Mouse (Mus musculus) neural tube, embryonic 13.5 days (tissue): ENCODE results near the gene AC124502.3. TPM values are rescaled to one million over a fixed set of nuclear protein-coding genes. Genes with fewer than 3 reads are reported as not detected.
A peak's percentile ranks its signal among the peaks of the same experiment; 100 is the strongest.

Experiments used
- ATAC-seq: fragments of 200-750 bp; cut with Nextera tagmentation; 2 replicates; pipeline ENCODE4 v1.8.0; 2017; ENCODE audit warnings: low read depth, mild to moderate bottlenecking, moderate TSS enrichment, moderate library complexity
- H3K27ac ChIP-seq: fragments of 300-500 bp; sonication (generic); replicated peaks from 2 replicates; pipeline ENCODE4 v1.5.1; 2015; ENCODE audit warnings: moderate library complexity, mild to moderate bottlenecking, inconsistent platforms
- H3K27me3 ChIP-seq: fragments of 300-500 bp; sonication (generic); 2 replicates; pipeline ENCODE4 v1.6.1; 2015; ENCODE audit warnings: mild to moderate bottlenecking, inconsistent platforms
- H3K36me3 ChIP-seq: fragments of 300-500 bp; sonication (generic); 2 replicates; pipeline ENCODE4 v1.6.1; 2015; ENCODE audit warnings: mild to moderate bottlenecking, inconsistent platforms
- H3K4me1 ChIP-seq: fragments of 300-500 bp; sonication (generic); replicated peaks from 2 replicates; pipeline ENCODE4 v1.6.1; 2015; ENCODE audit warnings: inconsistent platforms
- H3K4me2 ChIP-seq: fragments of 300-500 bp; sonication (generic); 2 replicates; pipeline ENCODE4 v1.6.1; 2015; ENCODE audit warnings: inconsistent platforms, mild to moderate bottlenecking, moderate library complexity
- H3K4me3 ChIP-seq: fragments of 300-500 bp; sonication (generic); 2 replicates; pipeline ENCODE4 v1.5.1; 2015; ENCODE audit warnings: mild to moderate bottlenecking, inconsistent platforms
- H3K9ac ChIP-seq: fragments of 300-500 bp; sonication (generic); 2 replicates; pipeline ENCODE4 v1.6.1; 2015; ENCODE audit warnings: moderate library complexity, mild to moderate bottlenecking, inconsistent platforms
- H3K9me3 ChIP-seq: fragments of 300-500 bp; sonication (generic); 2 replicates; pipeline ENCODE4 v1.6.1; 2016; ENCODE audit warnings: inconsistent platforms
- WGBS: fragments of 180-500 bp; shearing (Covaris S2); methylation state at CpG from one replicate; pipeline ENCODE4 v1.1.7; 2015; 5-methylcytosine and 5-hydroxymethylcytosine counted together
- polyA plus RNA-seq: library from polyadenylated mRNA; unstranded; fragments of >200 nt; fragmentation: Nextera tagmentation; extraction: Ambion mirVana; gene quantifications from 2 replicates; pipeline ENCODE4 v1.2.1, GENCODE M21; 2015

Gene AC124502.3
- polyA plus RNA-seq, 1 experiment from 2014 or later, result 5.1 TPM

DNA sequence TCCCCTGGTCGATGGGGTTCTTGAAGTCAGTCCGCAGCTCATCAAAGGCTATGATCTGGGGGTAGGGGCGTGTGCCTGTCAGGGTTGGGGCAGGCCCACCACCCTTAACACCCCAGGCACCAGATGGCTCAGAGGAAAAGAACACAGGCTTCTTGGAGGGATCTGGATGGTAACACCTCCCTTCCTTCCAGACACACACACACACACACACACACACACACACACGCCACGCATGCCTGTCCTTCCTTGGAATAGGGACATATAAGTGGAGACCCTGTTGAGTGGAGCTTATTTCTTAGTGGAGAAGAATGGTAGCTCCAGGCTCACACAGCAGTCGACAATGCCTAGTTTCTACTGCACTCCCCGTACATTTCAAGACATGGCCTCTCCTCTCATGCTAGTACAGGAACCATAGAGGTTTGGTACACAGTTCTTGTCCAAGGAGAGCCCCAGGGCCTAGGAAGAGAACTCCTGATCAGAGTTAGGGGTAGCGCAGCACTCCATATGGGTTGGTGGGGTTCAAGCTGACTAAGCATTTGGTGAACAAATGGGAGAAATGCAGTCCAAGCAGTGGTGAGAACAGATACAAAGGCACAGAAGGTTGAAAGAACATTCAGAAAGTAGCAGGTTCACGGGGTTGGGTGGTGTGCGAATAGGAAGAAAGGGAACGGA lies 56.2 kb downstream of the AC124502.3 start:
- peak; percentile 20 for ATAC-seq
- Histone ChIP-seq H3K36me3 (peaks cover 47% of the 10 kb centered on the region), H3K9ac (peak overlapping the region; percentile 92), H3K4me2 (peak overlapping the region; percentile 60), H3K27ac (peak overlapping the region; percentile 92), H3K4me1 (peaks cover 69% of the 10 kb centered on the region), H3K4me3 (peak overlapping the region; percentile 61), H3K27me3 (no peaks in the 10 kb centered on the region), H3K9me3 (no peaks in the 10 kb centered on the region)
- WGBS, result 34% methylated on average over 11 of the region's 11 CpGs

DNA sequence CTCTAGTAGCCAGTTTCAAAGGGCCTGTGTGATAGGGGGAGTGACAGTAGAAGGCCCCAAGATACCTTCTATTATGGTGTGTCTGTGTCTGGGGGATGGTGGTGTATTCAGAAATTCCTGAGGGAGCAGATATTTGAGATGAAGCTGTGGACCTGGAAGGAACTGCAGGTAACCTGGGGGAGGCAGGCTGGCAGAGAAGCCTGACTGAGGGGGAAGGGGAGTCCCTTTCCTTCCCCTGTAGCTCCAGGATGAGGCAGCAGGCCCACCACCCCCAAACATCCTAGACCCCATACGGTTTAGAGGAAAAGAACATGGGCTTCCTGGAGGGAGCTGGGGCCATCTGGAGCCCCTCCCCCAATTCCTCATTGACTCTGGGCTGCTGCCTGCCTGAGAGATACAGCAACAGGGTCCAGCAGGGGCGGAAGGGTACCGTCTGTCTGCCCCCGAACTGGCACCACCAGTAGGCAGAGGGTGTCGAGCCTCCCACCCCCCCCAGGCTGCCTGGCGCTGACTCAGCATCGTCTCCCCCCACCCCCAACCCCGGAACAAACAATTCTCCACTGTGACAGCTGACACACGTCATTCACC lies 57.3 kb downstream of the AC124502.3 start:
- Histone ChIP-seq H3K4me2 (peak overlapping the region; percentile 60), H3K4me3 (peak overlapping the region; percentile 61), H3K4me1 (peaks cover 69% of the 10 kb centered on the region), H3K9ac (peak overlapping the region; percentile 92), H3K36me3 (peaks cover 50% of the 10 kb centered on the region), H3K27ac (peak overlapping the region; percentile 92), H3K9me3 (no peaks in the 10 kb centered on the region), H3K27me3 (no peaks in the 10 kb centered on the region)
- no peak for ATAC-seq
- 9% methylated on average over 9 of the region's 9 CpGs for WGBS

DNA sequence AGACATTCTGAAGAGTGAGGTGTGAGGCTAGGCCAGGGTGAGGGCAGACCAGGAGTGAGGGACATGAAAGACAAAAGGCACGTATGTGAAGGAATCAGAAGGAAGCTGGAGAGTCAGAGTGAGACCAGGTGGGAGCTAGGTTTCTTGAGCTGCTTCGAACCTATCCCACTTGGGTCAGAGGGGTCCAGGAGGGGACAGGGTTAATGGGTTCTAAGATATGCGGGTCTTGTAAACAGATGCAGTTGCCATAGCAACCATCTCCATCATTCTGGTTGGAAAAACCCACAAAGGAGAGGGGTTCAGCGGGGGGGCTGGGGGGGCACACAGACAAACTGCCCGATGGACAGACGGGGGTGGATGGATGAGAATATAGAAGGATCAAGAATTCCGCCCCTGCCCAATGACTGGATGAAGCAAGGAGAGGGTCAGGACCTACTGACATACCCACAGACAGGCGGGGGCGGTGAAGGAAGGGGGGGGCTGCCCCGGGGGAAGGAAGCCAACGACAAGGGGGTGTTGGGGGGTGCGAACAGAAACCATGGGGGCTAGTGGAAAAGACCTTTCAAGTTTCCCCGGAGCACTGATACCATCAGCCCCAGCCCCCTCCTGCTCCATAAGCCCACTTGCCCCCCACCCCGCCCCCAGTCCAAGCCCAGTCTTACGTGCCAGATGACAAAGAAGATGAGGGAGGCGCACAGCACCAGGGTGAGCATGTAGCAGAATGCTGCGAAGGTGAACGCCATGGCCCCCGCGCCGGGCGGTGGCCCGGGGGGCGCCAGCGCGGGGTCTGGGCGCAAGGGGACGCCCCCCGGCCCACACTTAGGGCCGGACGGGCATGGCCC lies 59.1 kb downstream of the AC124502.3 start:
- ATAC-seq, result peak; percentile 25
- peak overlapping the region; percentile 92 for H3K9ac ChIP-seq
- peak overlapping the region; percentile 60 for H3K4me2 ChIP-seq
- H3K36me3 ChIP-seq, result peaks cover 50% of the 10 kb centered on the region
- no peaks in the 10 kb centered on the region for H3K9me3 ChIP-seq
- H3K4me1 ChIP-seq, result peaks cover 65% of the 10 kb centered on the region
- 2% methylated on average over 26 of the region's 31 CpGs for WGBS
- H3K27ac ChIP-seq, result peak overlapping the region; percentile 92
- peak overlapping the region; percentile 61 for H3K4me3 ChIP-seq
- no peaks in the 10 kb centered on the region for H3K27me3 ChIP-seq

DNA sequence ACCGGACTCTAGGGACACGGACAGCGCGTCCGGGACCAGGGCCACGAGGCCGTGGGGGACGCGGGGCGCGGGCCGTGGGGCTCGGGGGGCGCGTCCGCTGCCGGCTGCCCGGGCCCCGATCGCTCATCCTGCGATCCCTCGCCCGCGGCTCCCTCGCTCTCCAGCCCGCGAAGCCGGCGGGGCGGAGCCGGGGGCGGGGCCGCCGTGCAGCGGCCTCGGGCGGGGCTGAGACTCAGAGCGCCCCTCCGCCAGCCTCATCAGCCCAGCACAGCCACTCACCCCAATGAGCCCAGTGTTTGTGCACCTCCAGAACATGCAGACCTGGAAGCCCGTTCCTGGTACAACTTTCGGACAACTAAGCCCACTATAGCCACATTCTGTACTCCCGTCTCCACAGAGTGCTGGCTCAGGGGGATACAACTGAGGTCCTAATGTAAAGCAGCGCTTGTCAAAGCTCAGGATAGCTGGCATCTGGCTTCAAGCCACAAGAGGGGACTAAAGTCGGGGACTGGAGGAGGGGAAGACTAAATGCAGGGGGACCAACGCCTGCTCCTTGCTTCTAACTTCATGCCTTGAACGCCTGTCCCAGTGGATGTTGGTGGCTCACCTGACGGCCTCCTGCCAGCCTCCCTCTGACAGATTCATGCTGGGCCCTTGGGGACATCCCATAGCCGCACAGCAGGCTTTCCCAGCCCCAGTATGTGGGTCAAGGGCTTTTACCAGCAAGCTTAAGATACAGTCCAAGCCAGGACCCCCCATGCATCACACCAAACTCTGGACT lies 59.9 kb downstream of the AC124502.3 start, which contains the start of gene Cnih2:
Gene Cnih2 (minus strand): TSS at position 159 of the 781 bp plus-strand sequence.
- Histone ChIP-seq H3K4me2 (peak within 1 kb of the TSS; percentile 60), H3K9me3 (no peaks in the 10 kb centered on the region), H3K27ac (peak within 1 kb of the TSS; percentile 92), H3K36me3 (peaks cover 50% of the 10 kb centered on the region), H3K9ac (peak within 1 kb of the TSS; percentile 92), H3K27me3 (no peaks in the 10 kb centered on the region), H3K4me3 (peak within 1 kb of the TSS; percentile 61), H3K4me1 (peaks cover 60% of the 10 kb centered on the region)
- ATAC-seq, result peak; percentile 69
- WGBS, result 2% methylated on average over 47 of the region's 48 CpGs

Other genes with a start within 250 kb of the AC124502.3 start
- 94.7 and 110 TPM in 2 replicates for gene Rbm4, start 245.0 kb upstream of the AC124502.3 start, polyA plus RNA-seq
- 28.5 and 37.3 TPM in 2 replicates for gene Gm21992, start 227.3 kb upstream of the AC124502.3 start, polyA plus RNA-seq
- 64.0 and 69.5 TPM in 2 replicates for gene Rbm14, start 227.3 kb upstream of the AC124502.3 start, polyA plus RNA-seq
- gene Ccs, start 199.6 kb upstream of the AC124502.3 start, polyA plus RNA-seq, result 43.7 and 44.7 TPM in 2 replicates
- gene Ccdc87, start 199.5 kb upstream of the AC124502.3 start, polyA plus RNA-seq, result 0.35 and 0.45 TPM in 2 replicates
- 66.7 and 70.4 TPM in 2 replicates for gene Ctsf, start 183.8 kb upstream of the AC124502.3 start, polyA plus RNA-seq
- gene Actn3, start 161.0 kb upstream of the AC124502.3 start, polyA plus RNA-seq, result 3.1 and 3.2 TPM in 2 replicates
- gene Zdhhc24, start 160.2 kb upstream of the AC124502.3 start, polyA plus RNA-seq, result 19.5 and 22.1 TPM in 2 replicates
- 7.6 and 9.4 TPM in 2 replicates for gene Bbs1, start 132.3 kb upstream of the AC124502.3 start, polyA plus RNA-seq
- 109 and 120 TPM in 2 replicates for gene Dpp3, start 110.6 kb upstream of the AC124502.3 start, polyA plus RNA-seq
- 8.1 and 9.3 TPM in 2 replicates for gene Peli3, start 95.8 kb upstream of the AC124502.3 start, polyA plus RNA-seq
- 105 and 117 TPM in 2 replicates for gene Mrpl11, start 76.7 kb upstream of the AC124502.3 start, polyA plus RNA-seq
- 0.12 and 0.25 TPM in 2 replicates for gene Npas4, start 48.6 kb upstream of the AC124502.3 start, polyA plus RNA-seq
- 7.9 TPM in 2 replicates for gene Slc29a2, start 15.0 kb upstream of the AC124502.3 start, polyA plus RNA-seq
- gene B4gat1, start 65 bp upstream of the AC124502.3 start, polyA plus RNA-seq, result 61.1 and 64.5 TPM in 2 replicates
- gene Brms1, start 2.5 kb downstream of the AC124502.3 start, polyA plus RNA-seq, result 43.5 and 51.7 TPM in 2 replicates
- 1.4 TPM in 2 replicates for gene Rin1, start 11.6 kb downstream of the AC124502.3 start, polyA plus RNA-seq
- 26.3 and 28.2 TPM in 2 replicates for gene Cd248, start 29.2 kb downstream of the AC124502.3 start, polyA plus RNA-seq
- 8.4 and 10.1 TPM in 2 replicates for gene Tmem151a, start 46.6 kb downstream of the AC124502.3 start, polyA plus RNA-seq
- 51.3 and 67.5 TPM in 2 replicates for gene Yif1a, start 49.6 kb downstream of the AC124502.3 start, polyA plus RNA-seq
- gene Cnih2, start 59.6 kb downstream of the AC124502.3 start, polyA plus RNA-seq, result 267 and 318 TPM in 2 replicates
- gene Rab1b, start 68.2 kb downstream of the AC124502.3 start, polyA plus RNA-seq, result 211 and 234 TPM in 2 replicates
- gene Klc2, start 79.7 kb downstream of the AC124502.3 start, polyA plus RNA-seq, result 73.7 and 80.2 TPM in 2 replicates
- 36.3 and 41.0 TPM in 2 replicates for gene Pacs1, start 234.2 kb downstream of the AC124502.3 start, polyA plus RNA-seq